Comparison of ENCODE assay signal across 9 mouse cellular contexts in the genomic region with DNA sequence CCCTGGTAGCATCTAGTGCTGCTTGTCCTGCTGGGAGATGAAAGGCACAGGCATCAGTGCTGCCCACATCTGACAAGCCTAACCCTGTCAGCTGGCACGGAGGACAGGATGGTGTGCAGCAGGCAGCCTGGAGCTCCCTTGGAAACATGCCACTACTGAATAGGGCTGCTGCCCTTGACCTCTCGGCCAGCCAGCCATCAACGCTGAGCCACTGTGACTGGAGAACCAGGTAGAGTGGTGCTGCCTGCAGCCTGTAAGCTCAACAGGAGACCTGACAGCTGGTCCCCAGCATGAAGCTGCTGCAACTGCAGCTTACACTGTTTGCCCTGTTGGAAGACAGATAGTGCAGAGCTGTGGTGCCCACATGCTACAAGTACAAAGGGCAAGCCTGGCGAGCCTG. TPM values are rescaled to one million over a fixed set of nuclear protein-coding genes. Genes with fewer than 3 reads are reported as not detected.
DNase-seq lines count a peak whose midpoint lies in the region; TF ChIP-seq lines count a peak whose summit lies in the region.
"Had no signal": no experiment of that assay in that cellular context is flagged by ENCODE, and none has a peak within 500 bp of the region (broad histone marks: within the 10 kb centered on the region; RNA-seq: fewer than 3 reads in every experiment).

No protein-coding gene starts in this region.

- intact Hi-C loops in heart, postnatal 25 days (cut with DNase I) = no loop called here
- intact Hi-C loops in heart, postnatal 14 days (cut with DNase I) = no loop called here
- intact Hi-C loops in left cerebral cortex, adult 2 months (cut with DNase I) = no loop called here

- H3K27ac ChIP-seq in left cerebral cortex, adult 2 months = no peak overlapping the region
- H3K27ac ChIP-seq: heart, embryonic 13.5 days had no signal

- peak; percentile 42 to 73 for DNase-seq in heart, adult 18-20 months
- no peak for DNase-seq in heart, postnatal 25 days (ENCODE audit: low spot score)
- peak; percentile 5 for DNase-seq in R1 (ENCODE audit: low read depth, low spot score)
- peak; percentile 76 for DNase-seq in cerebellum, adult 11-12 months
- peak; percentile 23 to 30 for DNase-seq in heart, postnatal 14 days
- DNase-seq in urinary bladder, postnatal 4 days (ENCODE audit: low spot score in 2 of 2) = no peak
- DNase-seq in B cell, adult 2 months = no peak
- no peak for DNase-seq in left cerebral cortex, adult 2 months (ENCODE audit: extremely low spot score in 1 of 2, low spot score in 2 of 2)

- TF ChIP-seq CTCF in left cerebral cortex, adult 2 months (IDR thresholded peaks at IDR 0.05) = no peak

- no peak overlapping the region for H3K4me3 ChIP-seq in left cerebral cortex, adult 2 months
- H3K4me3 ChIP-seq: heart, embryonic 13.5 days had no signal

RNA-seq across cellular contexts. Expression of a gene that starts 27.3 kb away (rescaled TPM):
- total RNA-seq in heart, adult 18-20 months (2021) = 1 to 10 TPM in 1 of 2 experiments, under 1 TPM in 1; 0.75 to 1.3 TPM
- under 1 TPM; 0.52 to 0.92 TPM for total RNA-seq in heart, postnatal 25 days (2021)
- total RNA-seq in heart, postnatal 14 days (2021) = under 1 TPM; 0.17 to 0.96 TPM
- total RNA-seq in left cerebral cortex, adult 2 months (2021) = 100 to 1,000 TPM; 337 to 344 TPM

RNA-seq across cellular contexts. Expression of a gene that starts 48.3 kb away (rescaled TPM):
- 10 to 100 TPM; 57.3 to 63.8 TPM for total RNA-seq in heart, adult 18-20 months (2021)
- 10 to 100 TPM; 34.5 to 63.2 TPM for total RNA-seq in heart, postnatal 25 days (2021)
- 10 to 100 TPM; 77.2 to 78.4 TPM for total RNA-seq in heart, postnatal 14 days (2021)
- 100 to 1,000 TPM; 170 to 279 TPM for total RNA-seq in left cerebral cortex, adult 2 months (2021)

Comparison
In these comparisons a context has a peak if more than half of its experiments do, and no peak if none do; other contexts are left out.
1. DNase-seq: peak in heart, adult 18-20 months (2 of 2), R1 (single experiment), cerebellum, adult 11-12 months (single experiment) and heart, postnatal 14 days (2 of 2); none in heart, postnatal 25 days (single experiment), urinary bladder, postnatal 4 days (0 of 2), B cell, adult 2 months (0 of 2) and left cerebral cortex, adult 2 months (0 of 2).
2. RNA of a gene that starts 27.3 kb away (total RNA-seq): 337 to 344 TPM in left cerebral cortex, adult 2 months; 0.75 to 1.3 TPM in heart, adult 18-20 months, 0.17 to 0.96 TPM in heart, postnatal 14 days and 0.52 to 0.92 TPM in heart, postnatal 25 days; every median in the first group is over 100 times any median in the second.